Mouse (Mus musculus): ENCODE results near the gene Kcnn3. TPM values are rescaled to one million over a fixed set of nuclear protein-coding genes. Genes with fewer than 3 reads are reported as not detected.

The Kcnn3 gene
- polyA plus RNA-seq (2014; fragmentation: Illumina TruSeq; extraction: RNeasy Lipid Tissue Mini Kit (QIAGEN cat#74804)): 4.8 TPM

DNA sequence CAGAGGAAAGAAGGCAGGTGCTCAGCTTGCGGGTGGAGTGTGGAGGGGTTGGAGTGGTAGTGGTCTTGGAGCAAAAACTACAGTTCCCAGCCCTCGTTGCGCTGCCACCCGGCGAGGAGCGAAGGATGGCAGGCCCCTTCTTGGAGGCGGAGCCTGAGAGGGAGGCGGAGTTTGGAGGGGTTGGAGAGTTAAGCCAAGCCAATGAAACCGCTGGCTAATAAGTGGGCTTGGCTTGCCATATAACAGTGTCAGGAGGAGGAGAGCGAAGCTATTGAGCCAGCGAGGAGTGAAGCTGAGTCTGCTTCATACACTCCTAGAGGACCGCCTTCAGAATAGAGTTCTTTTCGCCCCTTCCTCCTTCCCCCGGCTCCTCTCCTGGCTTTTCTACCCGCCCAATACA is at the start of gene Kcnn3:
Kcnn3 (plus strand) TSS at position 271 of the 400 bp plus-strand sequence.

DNA sequence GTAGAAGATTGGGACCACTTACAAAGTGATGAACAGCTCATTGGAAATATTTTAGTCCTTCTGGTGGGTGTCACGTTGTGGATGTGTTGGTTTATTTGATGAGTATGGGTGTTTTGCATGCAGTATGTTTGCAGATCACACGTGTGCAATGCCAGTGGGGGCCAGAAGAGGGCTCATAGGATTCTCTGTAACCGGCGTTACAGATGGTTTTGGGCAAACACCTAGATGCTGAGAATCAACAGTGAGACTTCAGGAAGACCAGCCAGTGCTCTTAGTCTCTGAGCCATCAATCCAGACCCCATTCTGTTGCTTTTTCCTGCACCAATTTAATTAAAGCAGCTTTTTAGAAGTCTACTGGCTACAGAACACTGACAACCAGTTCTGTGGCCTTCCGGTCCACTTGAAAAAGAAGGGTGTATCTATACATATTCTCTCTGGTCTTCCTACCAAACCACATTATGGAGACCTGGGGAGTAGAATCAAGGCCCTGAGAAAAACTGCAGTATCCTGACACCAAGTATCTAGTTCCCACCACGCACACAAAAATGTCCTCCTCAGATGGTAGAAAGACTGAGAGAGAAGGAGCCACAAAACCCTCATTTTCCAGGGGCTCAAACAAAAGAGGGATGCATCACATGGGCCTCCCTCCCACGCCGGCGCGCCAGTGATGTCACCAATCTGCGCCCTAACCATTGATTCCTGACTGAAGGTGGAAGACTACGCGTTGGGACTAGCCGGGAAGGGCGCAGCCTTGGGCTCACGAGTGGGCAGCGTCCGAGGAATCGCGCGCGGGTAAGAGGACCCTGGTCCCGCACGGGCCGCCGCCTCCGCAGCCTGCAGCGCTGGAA is 194.6 kb downstream of the Kcnn3 start, which contains the start of gene Adar:
Adar (plus strand) TSS at position 664 of the 848 bp plus-strand sequence.

Other genes with a start within 250 kb of the Kcnn3 start
- gene Slc50a1, start 249.6 kb upstream of the Kcnn3 start, polyA plus RNA-seq (2014; fragmentation: Illumina TruSeq; extraction: RNeasy Lipid Tissue Mini Kit (QIAGEN cat#74804)): 15.4 TPM
- 4.2 TPM for gene Efna1, start 239.0 kb upstream of the Kcnn3 start, polyA plus RNA-seq (2014; fragmentation: Illumina TruSeq; extraction: RNeasy Lipid Tissue Mini Kit (QIAGEN cat#74804))
- gene Efna3, start 197.2 kb upstream of the Kcnn3 start, polyA plus RNA-seq (2014; fragmentation: Illumina TruSeq; extraction: RNeasy Lipid Tissue Mini Kit (QIAGEN cat#74804)): not detected
- not detected for gene Efna4, start 182.1 kb upstream of the Kcnn3 start, polyA plus RNA-seq (2014; fragmentation: Illumina TruSeq; extraction: RNeasy Lipid Tissue Mini Kit (QIAGEN cat#74804))
- gene Adam15, start 170.2 kb upstream of the Kcnn3 start, polyA plus RNA-seq (2014; fragmentation: Illumina TruSeq; extraction: RNeasy Lipid Tissue Mini Kit (QIAGEN cat#74804)): 5.8 TPM
- not detected for gene Dcst2, start 158.2 kb upstream of the Kcnn3 start, polyA plus RNA-seq (2014; fragmentation: Illumina TruSeq; extraction: RNeasy Lipid Tissue Mini Kit (QIAGEN cat#74804))
- not detected for gene Dcst1, start 154.9 kb upstream of the Kcnn3 start, polyA plus RNA-seq (2014; fragmentation: Illumina TruSeq; extraction: RNeasy Lipid Tissue Mini Kit (QIAGEN cat#74804))
- 1.5 TPM for gene Zbtb7b, start 125.4 kb upstream of the Kcnn3 start, polyA plus RNA-seq (2014; fragmentation: Illumina TruSeq; extraction: RNeasy Lipid Tissue Mini Kit (QIAGEN cat#74804))
- gene Lenep, start 117.4 kb upstream of the Kcnn3 start, polyA plus RNA-seq (2014; fragmentation: Illumina TruSeq; extraction: RNeasy Lipid Tissue Mini Kit (QIAGEN cat#74804)): 1.6 TPM
- gene Flad1, start 108.3 kb upstream of the Kcnn3 start, polyA plus RNA-seq (2014; fragmentation: Illumina TruSeq; extraction: RNeasy Lipid Tissue Mini Kit (QIAGEN cat#74804)): 0.66 TPM
- 23.3 TPM for gene Cks1b, start 101.8 kb upstream of the Kcnn3 start, polyA plus RNA-seq (2014; fragmentation: Illumina TruSeq; extraction: RNeasy Lipid Tissue Mini Kit (QIAGEN cat#74804))
- gene Shc1, start 101.7 kb upstream of the Kcnn3 start, polyA plus RNA-seq (2014; fragmentation: Illumina TruSeq; extraction: RNeasy Lipid Tissue Mini Kit (QIAGEN cat#74804)): 43.4 TPM
- 10.8 TPM for gene Pygo2, start 90.0 kb upstream of the Kcnn3 start, polyA plus RNA-seq (2014; fragmentation: Illumina TruSeq; extraction: RNeasy Lipid Tissue Mini Kit (QIAGEN cat#74804))
- gene Pbxip1, start 83.5 kb upstream of the Kcnn3 start, polyA plus RNA-seq (2014; fragmentation: Illumina TruSeq; extraction: RNeasy Lipid Tissue Mini Kit (QIAGEN cat#74804)): 18.8 TPM
- 0.68 TPM for gene Pmvk, start 65.6 kb upstream of the Kcnn3 start, polyA plus RNA-seq (2014; fragmentation: Illumina TruSeq; extraction: RNeasy Lipid Tissue Mini Kit (QIAGEN cat#74804))
- gene Adar, start 194.9 kb downstream of the Kcnn3 start, polyA plus RNA-seq (2014; fragmentation: Illumina TruSeq; extraction: RNeasy Lipid Tissue Mini Kit (QIAGEN cat#74804)): 3.9 TPM
- gene Chrnb2, start 244.5 kb downstream of the Kcnn3 start, polyA plus RNA-seq (2014; fragmentation: Illumina TruSeq; extraction: RNeasy Lipid Tissue Mini Kit (QIAGEN cat#74804)): not detected